27 mouse cellular contexts compared by ENCODE assay signal in the genomic region with DNA sequence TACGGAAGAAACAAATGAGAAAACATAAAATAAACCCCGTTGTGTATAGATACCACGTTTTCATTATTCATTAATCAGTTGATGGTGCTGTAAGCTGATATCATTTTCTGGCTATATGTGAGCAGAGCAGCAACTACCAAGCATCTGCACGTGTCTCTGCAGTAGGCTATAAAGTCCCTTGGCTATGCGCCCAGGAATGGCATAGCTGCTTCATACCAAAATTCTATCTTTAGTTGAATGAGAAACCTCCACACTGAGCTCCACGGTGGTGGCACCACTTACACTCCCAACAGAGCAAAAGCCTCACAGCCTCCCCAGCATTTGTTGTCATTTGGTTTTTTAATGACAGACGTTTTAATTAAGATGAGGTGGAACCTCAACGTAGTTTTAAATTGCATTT.
DNase-seq lines count a peak whose midpoint lies in the region; ATAC-seq and TF ChIP-seq lines count a peak whose summit lies in the region.
"Had no signal": no experiment of that assay in that cellular context is flagged by ENCODE, and none has a peak within 500 bp of the region (broad histone marks: within the 10 kb centered on the region; RNA-seq: fewer than 3 reads in every experiment).

No protein-coding gene starts in this region.

- H3K36me3 ChIP-seq in forebrain, embryonic 14.5 days (ENCODE audit: control insufficient read depth, insufficient read depth, low read length): no peaks in the 10 kb centered on the region
- no peaks in the 10 kb centered on the region for H3K36me3 ChIP-seq in forebrain, embryonic 15.5 days
- no peaks in the 10 kb centered on the region for H3K36me3 ChIP-seq in heart, embryonic 10.5 days
- no peaks in the 10 kb centered on the region for H3K36me3 ChIP-seq in lung, embryonic 14.5 days (ENCODE audit: insufficient read depth)
- H3K36me3 ChIP-seq: embryonic facial prominence, embryonic 12.5 days; forebrain, embryonic 12.5 days; hindbrain, embryonic 13.5 days; limb, embryonic 13.5 days; liver, embryonic 13.5 days; lung, embryonic 15.5 days; neural tube, embryonic 12.5 days; stomach, embryonic 15.5 days had no signal

- TF ChIP-seq CTCF in lung, embryonic 14.5 days (IDR thresholded peaks at IDR 0.05; ENCODE audit: low read depth): no peak
- no peak for TF ChIP-seq CTCF in lung, adult 2 months (IDR thresholded peaks at IDR 0.05; ENCODE audit: insufficient read depth, low read length)

- TF ChIP-seq POLR2A in lung, adult 2 months (IDR thresholded peaks at IDR 0.05; ENCODE audit: borderline replicate concordance, extremely low read depth, low read depth, low read length): no peak

- WGBS in forebrain, embryonic 14.5 days: 81% methylated on average over 8 of the region's 8 CpGs
- 82% methylated on average over 8 of the region's 8 CpGs for WGBS in forebrain, embryonic 15.5 days
- whole genome bisulfite sequencing in heart, embryonic 10.5 days: 75% methylated on average over 8 of the region's 8 CpGs
- 64% methylated on average over 8 of the region's 8 CpGs for WGBS in lung, embryonic 14.5 days
- 70% methylated on average over 8 of the region's 8 CpGs for WGBS in lung, adult 2 months

- no peaks in the 10 kb centered on the region for H3K27me3 ChIP-seq in forebrain, embryonic 14.5 days (replicated peaks; ENCODE audit: control insufficient read depth, insufficient read depth, low read length)
- no peaks in the 10 kb centered on the region for H3K27me3 ChIP-seq in forebrain, embryonic 15.5 days
- H3K27me3 ChIP-seq in heart, embryonic 10.5 days (ENCODE audit: insufficient read depth, poor library complexity, severe bottlenecking): no peaks in the 10 kb centered on the region
- H3K27me3 ChIP-seq in lung, embryonic 14.5 days (ENCODE audit: insufficient read depth, low read length): no peaks in the 10 kb centered on the region
- H3K27me3 ChIP-seq: embryonic facial prominence, embryonic 12.5 days; forebrain, embryonic 12.5 days; hindbrain, embryonic 13.5 days; limb, embryonic 13.5 days; liver, embryonic 13.5 days; lung, embryonic 15.5 days; neural tube, embryonic 12.5 days; stomach, embryonic 15.5 days had no signal

- H3K9me3 ChIP-seq in forebrain, embryonic 14.5 days (replicated peaks; ENCODE audit: control insufficient read depth, low read length): no peaks in the 10 kb centered on the region
- H3K9me3 ChIP-seq in forebrain, embryonic 15.5 days: no peaks in the 10 kb centered on the region
- no peaks in the 10 kb centered on the region for H3K9me3 ChIP-seq in heart, embryonic 10.5 days
- H3K9me3 ChIP-seq in lung, embryonic 14.5 days (ENCODE audit: low read depth, low read length): no peaks in the 10 kb centered on the region
- H3K9me3 ChIP-seq: embryonic facial prominence, embryonic 12.5 days; forebrain, embryonic 12.5 days; hindbrain, embryonic 13.5 days; limb, embryonic 13.5 days; liver, embryonic 13.5 days; lung, embryonic 15.5 days; neural tube, embryonic 12.5 days; stomach, embryonic 15.5 days had no signal

- H3K9ac ChIP-seq in forebrain, embryonic 14.5 days (ENCODE audit: low read length): no peak overlapping the region
- no peak overlapping the region for H3K9ac ChIP-seq in forebrain, embryonic 15.5 days (replicated peaks)
- no peak overlapping the region for H3K9ac ChIP-seq in lung, embryonic 14.5 days
- H3K9ac ChIP-seq: embryonic facial prominence, embryonic 12.5 days; forebrain, embryonic 12.5 days; hindbrain, embryonic 13.5 days; limb, embryonic 13.5 days; liver, embryonic 13.5 days; lung, embryonic 15.5 days; neural tube, embryonic 12.5 days; stomach, embryonic 15.5 days had no signal

- no peak overlapping the region for H3K4me3 ChIP-seq in forebrain, embryonic 14.5 days (ENCODE audit: low read depth, low read length)
- H3K4me3 ChIP-seq in forebrain, embryonic 15.5 days: no peak overlapping the region
- H3K4me3 ChIP-seq in heart, embryonic 10.5 days: no peak overlapping the region
- H3K4me3 ChIP-seq in lung, embryonic 14.5 days (ENCODE audit: low read depth, low read length): no peak overlapping the region
- H3K4me3 ChIP-seq in lung, adult 2 months (replicated peaks; ENCODE audit: extremely low read depth, low read depth, low read length): no peak overlapping the region
- H3K4me3 ChIP-seq: embryonic facial prominence, embryonic 12.5 days; erythroblast, embryonic 14.5 days; forebrain, embryonic 12.5 days; hindbrain, embryonic 13.5 days; limb, embryonic 13.5 days; liver, embryonic 13.5 days; lung, embryonic 15.5 days; neural tube, embryonic 12.5 days; stomach, embryonic 15.5 days had no signal

- no peak for ATAC-seq in forebrain, embryonic 14.5 days
- ATAC-seq in forebrain, embryonic 15.5 days (replicated peaks): no peak
- ATAC-seq in lung, embryonic 14.5 days (ENCODE audit: insufficient read depth): no peak
- ATAC-seq: CD4-positive, CD25-positive, alpha-beta regulatory T cell, adult 4 months; inflammation-experienced regulatory T-cells, adult 6 months had no signal

- H3K4me1 ChIP-seq in forebrain, embryonic 14.5 days (ENCODE audit: control insufficient read depth, insufficient read depth, low read length): no peaks in the 10 kb centered on the region
- H3K4me1 ChIP-seq in forebrain, embryonic 15.5 days: no peaks in the 10 kb centered on the region
- H3K4me1 ChIP-seq in heart, embryonic 10.5 days: no peaks in the 10 kb centered on the region
- H3K4me1 ChIP-seq in lung, embryonic 14.5 days (ENCODE audit: insufficient read depth): no peaks in the 10 kb centered on the region
- H3K4me1 ChIP-seq in lung, adult 2 months (ENCODE audit: control insufficient read depth, insufficient read depth, low read length): no peaks in the 10 kb centered on the region
- H3K4me1 ChIP-seq: embryonic facial prominence, embryonic 12.5 days; forebrain, embryonic 12.5 days; hindbrain, embryonic 13.5 days; liver, embryonic 13.5 days; lung, embryonic 15.5 days; neural tube, embryonic 12.5 days; stomach, embryonic 15.5 days had no signal

- H3K4me2 ChIP-seq in forebrain, embryonic 14.5 days (ENCODE audit: low read length): no peak overlapping the region
- no peak overlapping the region for H3K4me2 ChIP-seq in forebrain, embryonic 15.5 days (replicated peaks)
- H3K4me2 ChIP-seq in lung, embryonic 14.5 days: no peak overlapping the region
- H3K4me2 ChIP-seq: embryonic facial prominence, embryonic 12.5 days; forebrain, embryonic 12.5 days; hindbrain, embryonic 13.5 days; limb, embryonic 13.5 days; liver, embryonic 13.5 days; lung, embryonic 15.5 days; neural tube, embryonic 12.5 days; stomach, embryonic 15.5 days had no signal

- DNase-seq in forebrain, embryonic 14.5 days (ENCODE audit: low spot score): peak; percentile 33
- peak; percentile 43 for DNase-seq in heart, postnatal 4 days
- DNase-seq in heart, embryonic 10.5 days (ENCODE audit: low spot score): no peak
- peak; percentile 65 for DNase-seq in lung, embryonic 14.5 days
- no peak for DNase-seq in lung, adult 2 months
- DNase-seq in thymus, postnatal 36 days: no peak
- DNase-seq: adrenal gland, postnatal 25 days; cerebellum, adult 11-12 months; gastrocnemius, postnatal 10 days; kidney, adult 18-20 months; liver, embryonic 13.5 days; lung, postnatal 36 days; midbrain, embryonic 14.5 days; thymus, adult 18-20 months; thymus, postnatal 4 days had no signal

- H3K27ac ChIP-seq in forebrain, embryonic 14.5 days (ENCODE audit: low read depth, low read length): no peak overlapping the region
- H3K27ac ChIP-seq in forebrain, embryonic 15.5 days (replicated peaks): no peak overlapping the region
- no peak overlapping the region for H3K27ac ChIP-seq in heart, embryonic 10.5 days
- no peak overlapping the region for H3K27ac ChIP-seq in lung, embryonic 14.5 days (ENCODE audit: low read depth)
- H3K27ac ChIP-seq: embryonic facial prominence, embryonic 12.5 days; forebrain, embryonic 12.5 days; hindbrain, embryonic 13.5 days; kidney, postnatal 0 days; limb, embryonic 13.5 days; liver, embryonic 13.5 days; lung, embryonic 15.5 days; neural tube, embryonic 12.5 days; stomach, embryonic 15.5 days had no signal

Comparison
In these comparisons a context has a peak if more than half of its experiments do, and no peak if none do; other contexts are left out.
1. DNase-seq: peak in forebrain, embryonic 14.5 days (single experiment), heart, postnatal 4 days (single experiment) and lung, embryonic 14.5 days (single experiment); none in heart, embryonic 10.5 days (single experiment), lung, adult 2 months (single experiment) and thymus, postnatal 36 days (0 of 2).